Mouse (Mus musculus) CD4-positive helper T cell, adult 2 months (primary cell): ENCODE results near the gene Irak1.

Source experiments
- DNase-seq: peaks from one replicate; pipeline ENCODE4 v3.0.0-alpha.2; 2012; ENCODE audit warnings: low read depth, missing footprints, low spot score

Gene Irak1

GRCm38 (mm10) chrX:73966248-73967176 is 57.2 kb downstream of the Irak1 start, which contains the start of gene Hcfc1:
Gene Hcfc1 (minus strand): TSS chrX:73966357.
- peak; percentile 93 for DNase-seq

- DNase-seq: peak; percentile 83
These were observed 58.4 kb downstream of the Irak1 start for GRCm38 (mm10) chrX:73965307-73965706.

GRCm38 (mm10) chrX:73964363-73964762 is 59.4 kb downstream of the Irak1 start:
- peak; percentile 71 for DNase-seq
